Mouse (Mus musculus) midbrain, embryonic 13.5 days (tissue): ENCODE results near the gene Magel2. TPM values are rescaled to one million over a fixed set of nuclear protein-coding genes. Genes with fewer than 3 reads are reported as not detected.

ENCODE experiments used
- ATAC-seq: fragments of 200-750 bp; cut with Nextera tagmentation; 2 replicates; pipeline ENCODE4 v1.8.0; 2017; ENCODE audit warnings: mild to moderate bottlenecking, moderate TSS enrichment, moderate library complexity
- H3K27ac ChIP-seq: fragments of 300-500 bp; sonication (generic); 2 replicates; pipeline ENCODE4 v1.5.1; 2015; ENCODE audit warnings: inconsistent platforms, mild to moderate bottlenecking, moderate library complexity
- H3K27me3 ChIP-seq: fragments of 300-500 bp; sonication (generic); 2 replicates; pipeline ENCODE4 v1.6.1; 2015; ENCODE audit warnings: mild to moderate bottlenecking, inconsistent platforms
- H3K36me3 ChIP-seq: fragments of 300-500 bp; sonication (generic); 2 replicates; pipeline ENCODE4 v1.6.1; 2015; ENCODE audit warnings: mild to moderate bottlenecking, inconsistent platforms
- H3K4me1 ChIP-seq: fragments of 300-500 bp; sonication (generic); replicated peaks from 2 replicates; pipeline ENCODE4 v1.6.1; 2015; ENCODE audit warnings: inconsistent platforms
- H3K4me2 ChIP-seq: fragments of 300-500 bp; sonication (generic); replicated peaks from 2 replicates; pipeline ENCODE4 v1.6.1; 2015; ENCODE audit warnings: moderate library complexity, mild to moderate bottlenecking, inconsistent platforms
- H3K4me3 ChIP-seq: fragments of 300-500 bp; sonication (generic); replicated peaks from 2 replicates; pipeline ENCODE4 v1.5.1; 2015; ENCODE audit warnings: mild to moderate bottlenecking, inconsistent platforms
- H3K9ac ChIP-seq: fragments of 300-500 bp; sonication (generic); replicated peaks from 2 replicates; pipeline ENCODE4 v1.6.1; 2015; ENCODE audit warnings: mild to moderate bottlenecking, inconsistent platforms
- H3K9me3 ChIP-seq: fragments of 300-500 bp; sonication (generic); 2 replicates; pipeline ENCODE4 v1.6.1; 2016; ENCODE audit warnings: mild to moderate bottlenecking, inconsistent platforms
- WGBS: fragments of 180-500 bp; shearing (Covaris S2); methylation state at CpG from one replicate; pipeline ENCODE4 v1.1.7; 2015; 5-methylcytosine and 5-hydroxymethylcytosine counted together
- polyA plus RNA-seq: library from polyadenylated mRNA; unstranded; fragments of >200 nt; fragmentation: Nextera tagmentation; extraction: Ambion mirVana; gene quantifications from 2 replicates; pipeline ENCODE4 v1.2.1, GENCODE M21; 2015

Gene Magel2
- 26.8 and 29.6 TPM in 2 replicates for polyA plus RNA-seq

DNA sequence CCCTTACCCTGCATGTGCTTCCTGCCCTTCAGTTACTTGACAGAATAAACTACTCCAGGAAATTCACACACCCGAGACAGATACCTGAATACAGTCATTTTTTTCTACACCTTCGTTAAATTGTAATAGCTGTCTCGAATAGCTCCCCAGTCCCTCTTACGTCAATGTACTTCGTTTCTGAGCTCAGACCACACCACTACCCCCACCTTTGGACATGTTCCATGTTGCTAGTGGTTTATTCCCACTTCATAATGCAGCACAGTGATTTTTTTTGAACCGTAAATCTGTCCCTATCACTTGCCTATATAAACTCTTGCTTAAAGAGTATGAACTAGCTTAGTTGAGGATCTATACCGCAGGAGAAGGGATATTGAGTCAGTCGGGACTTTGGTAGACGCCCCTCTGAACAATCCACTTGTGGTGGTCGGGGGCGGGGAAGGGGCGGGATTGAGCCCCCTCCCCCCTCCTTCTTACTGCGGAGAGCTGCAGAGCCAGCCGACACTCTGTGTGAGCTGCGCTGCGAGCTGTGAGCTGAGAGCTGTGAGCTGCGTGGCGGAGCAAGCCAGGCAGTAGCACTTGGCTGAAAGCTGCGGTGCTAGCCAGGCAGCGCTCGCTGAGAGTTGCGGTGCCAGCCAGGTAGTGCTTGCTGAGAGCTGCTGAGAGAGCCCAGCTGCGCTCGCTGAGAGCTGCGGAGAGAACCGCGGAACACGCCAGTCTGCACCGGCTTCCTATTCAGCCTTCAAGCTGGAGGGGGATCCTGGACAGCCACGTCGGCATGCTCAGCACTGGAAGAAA, at the start of gene Magel2:
Gene Magel2 (plus strand): TSS at position 501 of the 795 bp plus-strand sequence.
- peaks cover 23% of the 10 kb centered on the region for H3K4me1 ChIP-seq
- peak within 1 kb of the TSS; percentile 87 for H3K9ac ChIP-seq
- H3K27ac ChIP-seq, result peak within 1 kb of the TSS; percentile 81
- peak within 1 kb of the TSS; percentile 58 for H3K4me3 ChIP-seq
- no peaks in the 10 kb centered on the region for H3K27me3 ChIP-seq
- peak; percentile 95 for ATAC-seq
- peaks cover 13% of the 10 kb centered on the region; the same call in 1 of the 2 replicates for H3K36me3 ChIP-seq
- WGBS, result 28% methylated on average over 31 of the region's 31 CpGs
- H3K9me3 ChIP-seq, result no peaks in the 10 kb centered on the region
- H3K4me2 ChIP-seq, result peak within 1 kb of the TSS; percentile 65

DNA sequence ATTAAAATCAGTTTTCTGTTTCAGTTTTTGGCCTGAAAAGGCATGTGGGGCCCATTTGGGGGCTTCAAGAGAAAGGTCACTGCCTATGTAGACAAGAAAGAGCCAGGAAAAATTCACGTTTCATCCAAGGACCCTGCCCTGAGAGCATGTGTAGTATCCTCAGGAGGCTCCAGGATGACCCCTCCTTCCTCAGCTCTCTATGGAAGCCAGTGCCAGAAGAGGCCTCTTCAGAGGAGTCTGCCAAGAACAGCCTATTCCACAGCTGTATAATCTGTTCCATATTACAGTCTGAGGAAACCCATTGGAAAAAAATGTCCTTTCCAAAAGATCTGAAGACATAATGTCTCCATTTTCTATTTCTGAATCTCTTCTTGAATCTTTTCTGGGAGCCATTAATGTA, 31.4 kb upstream of the Magel2 start:
- no peak for ATAC-seq
- no peak overlapping the region for H3K4me3 ChIP-seq
- no peaks in the 10 kb centered on the region for H3K36me3 ChIP-seq
- no peak overlapping the region for H3K4me2 ChIP-seq
- peaks cover 10% of the 10 kb centered on the region; the same call in 1 of the 2 replicates for H3K4me1 ChIP-seq
- H3K9me3 ChIP-seq, result peaks cover 7% of the 10 kb centered on the region; the same call in 1 of the 2 replicates
- 55% methylated on average over 1 of the region's 1 CpGs for WGBS
- no peaks in the 10 kb centered on the region for H3K27me3 ChIP-seq
- H3K9ac ChIP-seq, result no peak overlapping the region
- H3K27ac ChIP-seq, result no peak overlapping the region

DNA sequence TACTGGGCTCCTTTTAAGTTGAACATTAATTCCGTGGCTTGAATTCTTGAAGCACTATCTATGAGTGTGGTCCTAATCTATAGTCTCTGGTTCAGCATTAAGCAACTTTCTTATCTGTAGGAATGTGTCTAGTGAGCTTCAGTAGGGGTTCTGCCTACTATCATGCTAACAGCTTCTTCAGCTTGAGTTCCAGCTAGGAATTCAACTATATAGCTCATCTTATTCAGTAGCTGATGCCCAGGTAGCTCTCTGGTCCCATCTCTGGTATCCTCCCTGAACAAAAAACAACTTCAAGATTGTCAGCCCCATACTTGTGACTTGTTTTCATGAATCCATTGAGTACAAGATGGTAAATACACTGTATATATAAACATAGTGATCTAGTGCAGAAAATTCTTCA, 30.5 kb upstream of the Magel2 start, which contains the start of gene Ndn:
Gene Ndn (plus strand): TSS at position 301 of the 400 bp plus-strand sequence.
- Histone ChIP-seq H3K27ac (no peak within 1 kb of the TSS), H3K36me3 (no peaks in the 10 kb centered on the region), H3K4me3 (no peak within 1 kb of the TSS), H3K27me3 (no peaks in the 10 kb centered on the region), H3K4me1 (peaks cover 15% of the 10 kb centered on the region), H3K4me2 (no peak within 1 kb of the TSS), H3K9ac (no peak within 1 kb of the TSS), H3K9me3 (peaks cover 7% of the 10 kb centered on the region; the same call in 1 of the 2 replicates)
- WGBS, result 57% methylated on average over 1 of the region's 1 CpGs
- no peak for ATAC-seq

DNA sequence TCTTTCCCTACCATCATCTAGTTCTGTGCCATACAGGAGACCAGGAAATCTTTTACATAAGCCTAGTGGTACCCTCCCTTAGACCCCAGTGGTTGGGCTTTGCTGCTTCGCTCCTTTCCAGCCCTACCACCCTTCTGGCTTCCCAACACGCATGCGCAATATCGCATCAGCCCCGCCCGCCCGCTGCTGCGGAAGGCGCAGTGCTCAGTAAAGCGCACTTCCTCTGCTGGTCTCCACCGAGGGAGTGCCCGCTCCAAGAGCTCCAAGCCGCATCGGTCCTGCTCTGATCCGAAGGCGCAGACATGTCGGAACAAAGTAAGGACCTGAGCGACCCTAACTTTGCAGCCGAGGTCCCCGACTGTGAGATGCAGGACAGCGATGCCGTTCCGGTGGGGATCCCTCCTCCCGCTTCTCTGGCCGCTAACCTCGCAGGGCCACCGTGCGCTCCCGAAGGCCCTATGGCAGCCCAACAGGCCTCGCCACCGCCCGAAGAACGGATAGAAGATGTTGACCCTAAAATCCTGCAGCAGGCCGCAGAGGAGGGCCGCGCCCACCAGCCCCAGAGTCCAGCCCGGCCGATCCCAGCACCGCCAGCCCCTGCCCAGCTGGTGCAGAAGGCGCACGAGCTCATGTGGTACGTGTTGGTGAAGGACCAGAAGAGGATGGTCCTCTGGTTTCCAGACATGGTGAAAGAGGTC, 28.6 kb upstream of the Magel2 start:
- peak overlapping the region; percentile 88 for H3K27ac ChIP-seq
- 13% methylated on average over 42 of the region's 42 CpGs for WGBS
- H3K4me2 ChIP-seq, result peak overlapping the region; percentile 71
- peak; percentile 95 for ATAC-seq
- H3K9ac ChIP-seq, result peak overlapping the region; percentile 83
- peaks cover 17% of the 10 kb centered on the region for H3K4me1 ChIP-seq
- H3K4me3 ChIP-seq, result peak overlapping the region; percentile 62
- no peaks in the 10 kb centered on the region for H3K27me3 ChIP-seq
- H3K36me3 ChIP-seq, result no peaks in the 10 kb centered on the region
- H3K9me3 ChIP-seq, result peaks cover 7% of the 10 kb centered on the region; the same call in 1 of the 2 replicates

DNA sequence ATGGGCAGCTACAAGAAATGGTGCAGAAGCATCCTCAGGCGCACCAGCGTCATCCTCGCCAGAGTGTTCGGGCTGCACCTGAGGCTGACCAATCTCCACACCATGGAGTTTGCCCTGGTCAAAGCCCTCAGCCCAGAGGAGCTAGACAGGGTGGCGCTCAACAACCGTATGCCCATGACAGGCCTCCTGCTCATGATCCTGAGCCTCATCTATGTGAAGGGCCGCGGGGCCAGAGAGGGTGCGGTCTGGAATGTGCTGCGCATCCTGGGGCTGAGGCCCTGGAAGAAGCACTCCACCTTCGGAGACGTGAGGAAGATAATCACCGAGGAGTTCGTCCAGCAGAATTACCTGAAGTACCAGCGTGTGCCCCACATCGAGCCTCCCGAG, 28.0 kb upstream of the Magel2 start:
- ATAC-seq, result peak; percentile 51
- H3K27ac ChIP-seq, result peak overlapping the region; percentile 88
- H3K9ac ChIP-seq, result peak overlapping the region; percentile 83
- peaks cover 7% of the 10 kb centered on the region; the same call in 1 of the 2 replicates for H3K9me3 ChIP-seq
- 33% methylated on average over 17 of the region's 17 CpGs for WGBS
- peak overlapping the region; percentile 71 for H3K4me2 ChIP-seq
- H3K36me3 ChIP-seq, result no peaks in the 10 kb centered on the region
- peaks cover 17% of the 10 kb centered on the region for H3K4me1 ChIP-seq
- H3K4me3 ChIP-seq, result peak overlapping the region; percentile 62
- no peaks in the 10 kb centered on the region for H3K27me3 ChIP-seq

DNA sequence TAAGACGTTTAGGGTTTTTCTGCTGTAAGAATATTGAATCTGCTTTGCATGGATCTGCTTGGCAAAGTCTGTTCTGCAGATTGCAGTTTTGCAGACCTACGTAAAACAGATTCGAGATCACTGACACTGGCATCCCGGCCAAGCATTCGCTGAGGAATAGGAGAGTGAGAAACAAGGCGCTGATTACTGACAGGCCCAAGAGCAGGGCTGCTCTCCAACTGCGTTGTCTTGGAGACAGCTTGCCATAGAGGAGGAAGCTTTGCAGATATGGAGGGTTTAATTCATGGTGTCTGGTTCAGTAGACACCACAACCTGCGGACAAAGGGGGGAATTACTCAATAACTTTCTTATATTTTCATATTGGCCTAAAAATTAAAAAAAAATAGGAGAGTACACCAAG, 25.5 kb upstream of the Magel2 start:
- Histone ChIP-seq H3K36me3 (no peaks in the 10 kb centered on the region), H3K4me2 (0 out of 2 replicates have a peak overlapping the region, but pooled peaks have one; percentile 9), H3K27ac (peak overlapping the region; percentile 56), H3K9me3 (peaks cover 7% of the 10 kb centered on the region; the same call in 1 of the 2 replicates), H3K4me3 (no peak overlapping the region), H3K4me1 (peaks cover 17% of the 10 kb centered on the region), H3K27me3 (no peaks in the 10 kb centered on the region), H3K9ac (no peak overlapping the region; the same call in 1 of the 2 replicates)
- WGBS, result 38% methylated on average over 8 of the region's 8 CpGs
- ATAC-seq, result peak; percentile 53; the same call in 1 of the 2 replicates

DNA sequence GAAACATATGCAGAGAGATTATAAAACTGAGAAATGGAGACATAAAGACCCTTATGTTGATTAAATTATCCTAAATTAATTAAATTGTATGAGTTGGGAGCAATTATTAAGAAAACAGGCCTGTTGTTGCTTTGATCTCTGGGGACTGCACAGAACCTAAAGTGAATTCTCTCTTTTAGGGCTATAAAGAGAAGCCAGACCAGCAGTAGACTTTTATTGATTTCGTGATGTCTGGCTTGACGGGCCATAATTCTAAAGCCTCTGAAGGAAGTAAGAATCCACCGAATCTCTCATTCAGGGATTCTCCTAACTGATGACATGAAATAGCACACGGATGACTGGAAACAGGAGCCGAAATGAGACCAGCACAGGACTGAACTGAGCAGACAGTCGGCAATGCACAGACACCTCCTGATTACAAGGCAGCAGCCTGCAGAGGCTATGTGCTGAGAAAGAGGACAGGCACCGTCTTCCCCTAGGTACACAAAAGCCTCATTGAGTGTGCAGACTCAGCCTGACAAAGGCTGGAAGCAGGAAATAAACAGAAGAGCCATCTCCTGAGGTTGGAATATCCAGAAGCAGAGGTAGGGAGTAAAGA, 11.7 kb upstream of the Magel2 start:
- WGBS, result 45% methylated on average over 7 of the region's 7 CpGs
- H3K4me1 ChIP-seq, result 0 out of 2 replicates have a peak, but pooled peaks cover 6% of the 10 kb centered on the region
- peak overlapping the region; percentile 61 for H3K9ac ChIP-seq
- peak overlapping the region; percentile 85 for H3K27ac ChIP-seq
- H3K36me3 ChIP-seq, result no peaks in the 10 kb centered on the region
- H3K9me3 ChIP-seq, result no peaks in the 10 kb centered on the region
- peak; percentile 91 for ATAC-seq
- H3K4me3 ChIP-seq, result peak overlapping the region; percentile 25
- H3K27me3 ChIP-seq, result no peaks in the 10 kb centered on the region
- H3K4me2 ChIP-seq, result peak overlapping the region; percentile 36

DNA sequence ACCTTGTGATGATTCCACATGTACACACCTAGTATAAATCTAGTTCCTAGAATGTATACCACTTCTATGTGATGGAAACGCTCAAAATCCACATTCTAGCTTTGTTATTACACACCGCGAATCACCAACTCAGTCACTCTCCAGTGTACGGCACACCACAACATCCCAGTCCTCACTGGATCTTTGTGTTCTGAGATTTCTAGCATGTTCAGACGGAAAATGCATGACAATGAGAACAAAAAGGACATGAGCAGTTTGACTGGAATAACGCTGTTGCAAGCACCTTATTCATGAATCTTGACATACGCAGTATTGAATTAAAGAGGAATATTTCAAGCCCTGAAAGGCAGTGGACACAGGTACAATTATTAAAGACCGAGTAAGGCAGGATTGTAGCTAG, 10.1 kb upstream of the Magel2 start:
- Histone ChIP-seq H3K9me3 (no peaks in the 10 kb centered on the region), H3K27me3 (no peaks in the 10 kb centered on the region), H3K9ac (peak overlapping the region; percentile 53; the same call in 1 of the 2 replicates), H3K4me1 (0 out of 2 replicates have a peak, but pooled peaks cover 6% of the 10 kb centered on the region), H3K4me2 (peak overlapping the region; percentile 26), H3K27ac (peak overlapping the region; percentile 84), H3K36me3 (no peaks in the 10 kb centered on the region), H3K4me3 (peak overlapping the region; percentile 23)
- WGBS, result 57% methylated on average over 8 of the region's 8 CpGs
- peak; percentile 60 for ATAC-seq

DNA sequence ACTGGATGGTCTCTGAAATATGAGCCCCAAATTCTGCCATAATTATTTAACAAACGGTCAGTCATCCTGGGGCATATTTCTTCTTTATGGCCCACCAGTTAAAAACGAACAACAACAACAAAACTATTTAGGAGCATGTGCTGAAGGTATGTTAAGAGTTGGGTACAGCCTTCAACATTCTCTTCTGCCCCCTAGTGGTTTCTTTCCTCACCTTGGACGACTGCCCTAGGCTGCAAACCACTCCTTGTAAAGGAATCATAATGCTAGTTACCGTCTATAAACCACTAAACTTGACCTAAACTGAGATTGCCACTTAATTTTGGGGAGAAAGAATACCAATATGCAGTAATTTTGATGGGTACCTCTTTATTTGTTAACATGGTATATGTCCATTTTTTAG, 1.2 kb upstream of the Magel2 start:
- Histone ChIP-seq H3K4me1 (peaks cover 23% of the 10 kb centered on the region), H3K9me3 (no peaks in the 10 kb centered on the region), H3K9ac (no peak overlapping the region), H3K27ac (no peak overlapping the region), H3K36me3 (peaks cover 13% of the 10 kb centered on the region; the same call in 1 of the 2 replicates), H3K4me3 (no peak overlapping the region), H3K27me3 (no peaks in the 10 kb centered on the region), H3K4me2 (no peak overlapping the region)
- ATAC-seq, result no peak
- WGBS, result 36% methylated on average over 4 of the region's 4 CpGs

DNA sequence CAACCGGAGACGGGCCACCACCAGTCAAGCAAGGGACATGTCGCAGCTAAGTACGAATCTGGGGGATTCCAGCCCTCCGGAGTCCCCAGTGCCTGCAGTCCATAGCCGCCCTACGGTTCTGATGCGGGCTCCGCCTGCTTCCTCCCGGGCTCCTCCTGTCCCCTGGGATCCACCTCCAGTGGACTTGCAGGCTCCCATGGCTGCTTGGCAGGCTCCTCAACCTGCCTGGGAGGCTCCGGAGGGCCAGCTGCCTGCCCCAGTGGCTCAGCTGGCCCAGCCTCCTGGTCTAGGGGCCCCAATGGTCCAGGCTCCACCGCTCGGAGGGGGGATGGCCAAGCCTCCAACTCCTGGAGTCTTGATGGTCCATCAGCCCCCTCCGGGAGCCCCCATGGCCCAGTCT, 503 bp downstream of the Magel2 start:
- H3K36me3 ChIP-seq, result peaks cover 13% of the 10 kb centered on the region; the same call in 1 of the 2 replicates
- ATAC-seq, result peak; percentile 48; the same call in 1 of the 2 replicates
- WGBS, result 39% methylated on average over 14 of the region's 14 CpGs
- peak overlapping the region; percentile 87 for H3K9ac ChIP-seq
- peaks cover 23% of the 10 kb centered on the region for H3K4me1 ChIP-seq
- H3K27ac ChIP-seq, result peak overlapping the region; percentile 81
- H3K27me3 ChIP-seq, result no peaks in the 10 kb centered on the region
- H3K4me3 ChIP-seq, result peak overlapping the region; percentile 58
- H3K4me2 ChIP-seq, result peak overlapping the region; percentile 65
- no peaks in the 10 kb centered on the region for H3K9me3 ChIP-seq

DNA sequence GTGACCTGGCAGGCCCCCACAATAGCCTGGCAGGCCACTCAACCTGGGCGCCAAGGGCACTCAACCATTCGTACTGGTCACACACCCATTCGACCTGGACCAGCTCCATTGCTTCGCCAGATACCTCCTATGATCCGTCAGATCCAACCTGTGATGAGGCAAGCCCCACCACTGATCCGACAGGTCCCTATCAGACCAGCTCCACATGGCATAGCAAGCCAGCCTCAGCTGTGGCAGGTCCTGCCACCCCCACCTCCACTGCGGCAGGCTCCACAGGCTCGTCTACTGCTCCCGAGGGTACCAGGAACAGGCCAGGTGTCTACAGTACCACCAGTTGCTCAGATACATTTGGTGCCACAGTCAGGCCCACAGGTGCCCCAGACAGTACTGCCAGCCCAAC, 1.7 kb downstream of the Magel2 start:
- peak overlapping the region; percentile 58 for H3K4me3 ChIP-seq
- H3K9ac ChIP-seq, result peak overlapping the region; percentile 87
- peaks cover 23% of the 10 kb centered on the region for H3K4me1 ChIP-seq

More for the DNA sequence above, 1.7 kb downstream of the Magel2 start:
- WGBS, result 85% methylated on average over 9 of the region's 9 CpGs
- Histone ChIP-seq H3K27me3 (no peaks in the 10 kb centered on the region), H3K27ac (0 out of 2 replicates have a peak overlapping the region, but pooled peaks have one; percentile 81), H3K36me3 (peaks cover 13% of the 10 kb centered on the region; the same call in 1 of the 2 replicates), H3K4me2 (peak overlapping the region; percentile 65), H3K9me3 (no peaks in the 10 kb centered on the region)
- no peak for ATAC-seq
